Mouse (Mus musculus) left cerebral cortex, adult 8-10 months (tissue): ENCODE measurements at regions not wholly inside any gene's neighbourhood (a gene's known extent, or its start where the extent isn't known, plus 50 kb on each side); places are given as distances from the start of the nearest gene placed in this dataset.

ENCODE experiments used
- DNase-seq, 2 experiments: peaks; one replicate each; pipeline ENCODE4 v3.0.0; 2022; ENCODE audit warnings: low spot score in 2 of 2

DNA sequence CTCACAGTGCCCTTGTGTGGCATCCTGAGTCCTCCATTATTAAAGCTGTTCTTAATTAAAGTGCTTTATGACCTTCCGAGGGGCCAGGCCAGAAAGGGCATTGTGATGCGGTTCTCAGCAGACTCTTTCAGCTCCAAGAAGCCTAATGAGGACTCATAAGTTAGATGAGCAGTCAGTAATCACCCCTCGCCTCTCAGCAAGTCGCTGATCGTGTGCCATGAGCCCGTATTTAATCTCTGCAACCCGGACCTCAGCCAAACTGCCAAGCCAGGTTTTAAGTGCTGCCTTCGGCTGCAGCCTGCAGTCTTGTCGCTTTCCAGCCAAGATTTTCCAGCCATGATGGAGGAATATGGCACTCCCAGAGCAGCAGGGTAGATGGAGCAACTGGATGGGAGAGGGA, 56.1 kb upstream of the Rbfox1 start:
- no peak for DNase-seq

DNA sequence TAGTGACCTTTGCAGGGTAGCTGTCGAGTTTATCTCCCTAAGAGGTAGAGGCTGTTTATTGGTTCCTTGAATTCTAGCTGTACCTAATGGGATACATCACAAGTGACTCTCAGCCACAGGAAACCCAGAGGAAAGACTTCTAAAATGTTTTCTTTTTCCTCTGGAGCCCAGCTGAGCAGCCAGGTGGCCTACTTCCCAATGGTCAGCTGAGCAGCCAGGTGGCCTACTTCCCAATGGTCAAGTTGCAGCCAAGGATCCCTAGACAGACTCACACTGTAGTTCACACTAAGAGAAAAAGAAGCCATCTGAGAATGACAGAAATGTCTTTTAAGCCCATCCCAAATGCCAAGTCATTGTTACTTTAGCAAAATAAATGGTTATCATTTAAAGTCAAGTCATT, 61.8 kb upstream of the Rbfox1 start:
- DNase-seq, result no peak

DNA sequence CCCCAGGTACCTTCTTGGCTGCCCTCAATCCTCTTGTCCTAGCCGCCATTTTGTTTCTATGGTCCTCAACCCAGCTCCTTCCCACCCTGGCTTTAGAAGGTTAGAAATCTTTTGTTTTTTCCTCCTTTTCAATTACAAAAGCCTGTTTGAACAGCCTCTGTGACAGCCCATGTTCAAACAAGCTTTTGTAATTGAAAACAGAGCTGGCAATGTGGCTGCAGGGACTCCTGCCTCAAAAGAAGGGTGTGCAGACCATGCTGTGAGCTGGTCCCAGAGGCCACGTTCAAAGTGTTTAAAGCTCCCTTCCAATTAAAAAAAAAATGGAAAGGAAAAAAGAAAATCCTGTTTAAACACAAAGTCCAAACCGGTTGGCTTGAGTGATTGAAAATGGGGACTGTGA, 68.0 kb upstream of the Rbfox1 start:
- DNase-seq, result no peak

DNA sequence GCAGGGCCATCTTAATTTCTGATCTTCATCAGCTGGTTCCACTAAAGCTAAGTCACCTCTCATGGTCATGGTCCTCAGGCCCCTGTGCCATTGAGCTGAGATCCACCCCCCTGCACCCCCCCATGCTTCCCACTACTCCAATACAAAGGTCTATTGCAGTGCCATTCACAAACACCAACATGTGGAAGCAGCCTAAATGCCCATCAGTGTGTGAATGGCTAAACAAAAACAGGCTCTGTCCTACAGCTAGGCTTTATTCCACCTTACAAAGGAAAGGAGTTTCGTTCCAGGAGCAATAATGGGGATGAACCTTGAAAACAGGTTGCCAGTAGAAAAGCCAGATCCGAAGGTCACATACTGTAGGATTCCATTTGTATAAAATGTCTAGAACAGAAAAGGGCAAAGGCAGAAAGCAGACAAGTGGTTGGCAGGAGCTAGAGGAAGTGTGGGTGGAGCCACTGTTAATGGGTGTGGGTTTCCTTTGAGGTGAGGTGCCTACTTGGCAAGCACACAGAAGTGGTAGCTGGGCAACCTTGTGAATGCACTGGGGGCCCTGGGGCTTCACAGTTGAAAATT, 72.8 kb upstream of the Rbfox1 start:
- DNase-seq, result no peak

DNA sequence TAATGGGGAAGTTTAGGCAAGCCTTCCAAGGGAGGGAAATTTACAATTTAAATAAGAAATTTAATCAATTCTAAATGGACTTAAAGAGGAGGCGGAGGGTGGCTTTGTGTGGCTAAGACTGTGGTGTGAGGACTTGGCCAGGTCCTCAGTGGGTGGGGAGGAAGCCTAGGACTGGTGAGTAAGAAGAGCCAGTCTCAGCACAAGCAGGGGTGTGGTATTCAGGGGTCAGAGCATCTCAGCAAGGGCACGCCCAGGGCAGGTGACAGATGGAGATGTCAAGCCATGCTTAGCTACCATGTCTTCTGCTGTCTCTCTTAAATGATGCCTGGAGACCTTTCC, 73.5 kb upstream of the Rbfox1 start:
- no peak for DNase-seq

DNA sequence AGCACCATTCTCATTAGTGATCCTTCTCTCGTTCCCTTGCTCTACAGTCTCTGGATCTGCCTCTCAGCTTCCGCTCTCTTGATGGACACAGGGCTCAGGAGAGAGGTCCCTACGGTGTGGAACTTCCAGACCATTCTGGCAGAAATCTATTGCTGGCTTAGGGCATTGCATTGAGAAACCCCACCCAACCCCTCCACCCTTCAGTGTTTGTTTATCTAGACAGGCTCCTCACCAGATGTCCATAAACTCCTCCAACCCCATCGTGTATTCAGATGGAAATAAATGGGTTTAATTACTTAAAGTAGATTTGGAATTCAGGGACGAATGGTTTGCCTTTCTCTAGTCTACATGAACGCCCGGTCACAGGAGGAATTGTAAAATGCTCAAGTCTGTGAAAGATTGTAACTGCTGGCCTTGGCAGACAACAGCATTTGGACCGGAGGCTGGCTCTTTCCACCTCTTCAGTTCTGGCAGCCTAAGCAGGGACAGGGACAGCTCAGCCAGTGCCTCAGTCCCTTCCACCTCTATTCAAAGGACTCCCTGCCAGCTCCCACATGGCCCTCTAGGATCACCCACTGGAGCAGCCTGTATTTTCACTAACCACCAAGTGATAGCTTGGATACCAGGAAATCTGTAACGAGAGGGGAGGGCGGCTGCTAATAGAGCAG, 74.0 kb upstream of the Rbfox1 start:
- no peak for DNase-seq

DNA sequence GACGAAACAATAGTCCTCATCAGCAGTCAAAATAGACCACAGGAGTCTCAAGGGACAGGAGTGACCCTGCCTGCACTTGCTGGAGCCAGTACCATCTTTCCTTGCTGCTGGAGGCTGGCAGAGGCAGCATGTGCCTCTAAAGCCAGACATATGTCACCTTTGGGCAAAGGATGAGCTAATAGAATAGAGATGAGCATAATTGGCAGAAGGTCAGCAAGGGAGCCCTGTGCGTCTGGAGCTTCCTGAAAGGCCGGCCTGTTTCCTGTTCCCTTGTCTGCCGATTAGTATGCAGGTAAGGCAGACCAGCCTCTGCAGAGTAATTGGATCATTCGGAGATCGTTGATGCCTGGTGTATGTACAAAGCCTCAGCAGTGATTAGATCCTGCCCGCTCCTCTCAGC, 87.0 kb upstream of the Rbfox1 start:
- DNase-seq, result no peak

DNA sequence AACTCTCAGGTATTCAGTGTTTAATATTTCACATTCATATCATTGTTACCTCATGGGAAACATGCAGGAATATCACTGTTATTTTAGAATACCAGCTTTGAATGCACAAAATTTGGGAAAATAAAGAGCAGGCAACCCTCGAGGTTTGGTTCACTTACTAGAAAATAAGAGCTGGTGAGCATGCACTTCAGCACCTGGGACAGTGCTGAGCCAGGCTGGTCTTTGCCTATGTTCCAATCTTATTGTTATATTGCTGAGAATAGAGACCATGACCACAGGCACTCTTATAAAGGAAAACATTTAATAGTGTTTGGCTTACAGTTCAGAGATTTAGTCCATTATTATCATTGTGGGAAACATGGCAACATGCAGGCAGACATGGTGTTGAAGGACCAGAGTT, 92.9 kb upstream of the Rbfox1 start:
- no peak for DNase-seq

DNA sequence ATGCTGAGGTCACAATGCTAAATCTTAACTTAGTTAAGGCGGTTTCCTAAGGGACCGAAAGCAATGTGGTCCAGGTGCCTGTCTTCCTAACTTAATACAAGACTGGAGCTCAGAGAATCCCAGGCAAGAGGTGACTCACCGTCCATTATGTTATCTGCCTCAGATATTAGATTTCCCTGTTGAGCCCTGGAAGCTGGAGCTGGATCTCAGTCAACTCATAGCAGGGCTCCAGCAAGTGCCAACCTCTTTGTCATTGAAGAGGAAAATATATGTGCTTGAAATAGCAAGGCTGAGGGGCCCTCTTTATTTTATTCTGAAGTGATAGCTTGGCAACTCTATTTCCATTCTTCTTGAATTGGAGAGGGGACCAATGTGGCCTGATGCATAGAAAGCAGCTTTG, 95.0 kb upstream of the Rbfox1 start:
- no peak for DNase-seq

DNA sequence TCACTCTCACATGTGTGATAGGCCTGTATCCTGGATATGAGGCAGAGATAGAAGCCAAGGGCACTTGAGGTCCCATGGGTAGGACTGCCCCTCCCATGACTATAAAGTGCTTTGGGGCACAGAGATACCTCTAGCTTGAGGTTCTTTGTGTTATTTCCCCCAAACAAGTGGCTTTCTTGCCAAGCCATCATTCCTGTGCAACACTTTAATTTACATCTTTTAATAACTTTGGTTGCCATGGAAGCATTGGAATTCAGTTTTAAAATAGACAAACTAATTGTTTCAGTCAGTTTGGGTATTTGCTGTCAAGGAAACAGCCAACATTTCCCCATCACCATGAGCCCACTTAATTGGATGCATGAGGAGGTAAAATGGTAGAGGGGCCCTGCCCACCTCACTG, 97.9 kb upstream of the Rbfox1 start:
- DNase-seq, result no peak

DNA sequence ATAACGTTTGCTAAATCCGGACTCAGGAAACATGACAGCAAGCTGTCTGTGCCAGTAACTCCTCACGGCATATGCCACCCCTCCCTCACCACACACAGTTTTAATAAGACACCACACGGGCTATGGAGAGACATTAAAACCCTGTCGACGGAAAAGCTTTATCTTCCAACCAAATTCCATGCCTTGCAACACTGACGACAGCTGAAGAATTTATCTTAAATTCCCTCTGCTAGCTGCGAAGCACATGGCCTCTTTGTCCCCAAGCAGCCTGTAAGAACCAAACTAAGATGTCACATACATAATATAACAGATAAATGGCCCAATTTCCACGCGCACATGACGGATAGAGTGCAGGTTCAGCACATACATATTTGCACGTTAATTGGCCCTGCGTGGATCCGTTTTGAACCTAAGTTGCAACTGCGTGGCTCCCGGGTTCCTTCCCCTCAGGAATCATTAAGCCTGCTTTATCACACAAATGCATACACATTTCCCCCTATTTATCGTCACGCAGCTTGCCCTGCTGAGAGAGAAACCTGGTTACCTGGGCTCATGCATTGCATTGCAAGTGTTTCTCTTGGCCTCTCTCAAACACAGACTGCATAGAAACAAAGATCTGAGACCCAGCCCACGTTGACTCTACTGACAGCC, 118.3 kb upstream of the Rbfox1 start:
- peak in 1 of 2 experiments; percentile 21 for DNase-seq

DNA sequence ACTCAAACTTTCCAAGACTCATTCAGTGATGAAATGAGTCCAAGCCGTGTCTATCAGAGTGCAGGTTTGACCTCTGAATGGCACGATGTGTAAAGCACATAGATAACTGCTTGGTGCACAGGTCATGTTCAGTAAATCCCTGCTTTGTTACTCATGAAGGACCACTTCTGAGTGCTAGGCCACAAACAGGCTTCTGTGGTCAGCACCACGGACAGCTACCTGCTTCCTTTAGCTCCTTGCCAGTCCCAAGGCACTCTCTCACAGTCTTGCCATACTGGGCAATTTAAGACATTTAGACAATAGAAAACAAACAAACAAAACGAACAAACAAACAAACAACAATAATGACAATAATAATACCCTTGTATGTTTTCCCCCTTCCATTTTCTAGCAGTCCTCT, 120.0 kb upstream of the Rbfox1 start:
- no peak for DNase-seq

DNA sequence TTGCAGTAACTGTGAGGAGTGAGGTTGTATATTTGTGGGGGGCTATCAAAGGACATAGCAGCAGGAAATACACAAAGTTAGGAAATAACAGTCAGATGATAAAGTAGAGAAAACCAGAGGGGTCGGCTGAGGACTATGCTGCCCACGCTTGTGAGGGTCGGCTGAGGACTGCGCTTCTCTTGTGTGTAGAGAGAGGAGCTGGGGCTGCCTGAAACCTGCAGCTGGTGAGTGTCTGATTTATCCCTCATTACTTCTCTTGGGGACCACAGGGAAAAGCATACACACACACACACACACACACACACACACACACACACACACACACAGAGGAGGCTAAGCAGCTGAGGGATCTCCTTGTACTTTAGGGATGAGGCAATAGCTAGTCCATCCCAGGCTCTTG, 124.3 kb upstream of the Rbfox1 start:
- no peak for DNase-seq

DNA sequence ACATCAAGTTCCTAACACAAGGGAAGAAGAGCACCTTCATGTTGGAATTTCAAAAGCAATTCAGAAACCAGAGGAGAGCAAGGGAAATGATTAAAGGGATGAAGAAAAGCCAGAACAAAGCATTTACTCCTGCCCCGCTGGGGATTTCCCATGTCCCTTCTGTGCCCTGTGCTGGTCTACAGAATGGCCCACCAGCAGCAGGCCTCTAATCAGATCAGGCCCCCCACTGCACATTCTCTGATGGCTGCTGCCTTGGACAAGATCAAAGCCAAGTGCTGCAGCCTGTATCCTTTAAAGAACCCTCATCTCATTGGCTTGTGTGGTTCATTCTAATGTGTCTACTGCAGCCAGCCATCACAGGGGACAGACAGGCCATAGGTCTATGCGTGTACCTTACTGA, 126.1 kb upstream of the Rbfox1 start:
- DNase-seq, result no peak

DNA sequence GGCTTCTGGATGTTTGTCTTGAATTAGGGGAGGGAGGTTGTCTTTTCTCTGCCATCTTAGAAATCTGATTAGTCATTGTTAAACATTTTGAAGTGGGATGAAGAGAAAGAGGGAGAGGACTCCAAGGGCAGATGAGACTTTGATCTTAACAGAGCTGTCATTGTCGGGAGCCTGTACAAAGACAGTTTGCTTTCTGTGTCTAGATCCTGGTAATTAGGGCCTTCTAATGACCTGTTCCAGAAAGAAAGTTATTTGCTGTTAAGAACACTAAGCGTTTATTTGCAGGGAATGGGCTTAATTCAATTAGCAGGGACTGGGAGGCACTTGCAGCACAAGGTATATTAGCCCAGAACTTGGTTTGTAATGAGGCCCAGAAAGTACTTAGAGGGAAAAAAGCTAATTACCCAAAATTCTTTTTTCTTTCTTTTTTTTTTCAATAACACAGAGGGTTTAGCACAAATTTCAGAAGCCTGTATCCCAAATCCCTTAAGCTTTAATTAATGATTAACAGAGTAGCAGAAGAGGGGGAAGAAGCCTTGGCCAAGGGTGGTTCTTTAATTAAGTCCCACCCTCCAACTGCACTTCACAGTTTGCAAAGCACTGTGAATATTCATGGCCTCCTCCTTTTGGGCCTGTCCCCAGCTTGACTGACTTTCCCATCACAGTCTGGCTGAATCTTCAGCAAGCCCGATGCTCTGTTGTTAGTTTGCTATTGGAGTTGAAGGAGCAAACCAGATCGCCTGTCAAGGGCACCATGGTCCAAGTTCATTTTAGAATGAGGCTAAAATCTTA, 142.2 kb upstream of the Rbfox1 start:
- no peak for DNase-seq

DNA sequence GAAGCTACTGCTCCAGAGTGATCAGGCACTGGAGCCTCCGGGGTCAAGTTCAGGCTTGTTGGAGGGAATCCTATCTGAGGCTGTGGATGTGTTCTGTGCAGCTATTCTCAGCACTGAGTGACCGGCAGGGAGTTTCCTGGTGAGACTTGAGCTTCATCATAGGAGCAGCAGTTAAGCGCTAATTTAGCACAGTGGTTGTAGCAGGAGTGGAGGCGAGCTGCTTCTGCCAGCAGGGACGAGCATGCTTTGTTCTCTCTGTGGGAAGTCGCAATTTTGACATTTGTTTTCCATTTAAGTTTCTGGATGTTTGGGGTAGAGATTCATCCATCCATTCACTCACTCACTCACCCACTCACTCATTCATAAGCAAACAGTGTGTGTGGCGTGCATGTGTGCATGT, 144.4 kb upstream of the Rbfox1 start:
- DNase-seq, result no peak

DNA sequence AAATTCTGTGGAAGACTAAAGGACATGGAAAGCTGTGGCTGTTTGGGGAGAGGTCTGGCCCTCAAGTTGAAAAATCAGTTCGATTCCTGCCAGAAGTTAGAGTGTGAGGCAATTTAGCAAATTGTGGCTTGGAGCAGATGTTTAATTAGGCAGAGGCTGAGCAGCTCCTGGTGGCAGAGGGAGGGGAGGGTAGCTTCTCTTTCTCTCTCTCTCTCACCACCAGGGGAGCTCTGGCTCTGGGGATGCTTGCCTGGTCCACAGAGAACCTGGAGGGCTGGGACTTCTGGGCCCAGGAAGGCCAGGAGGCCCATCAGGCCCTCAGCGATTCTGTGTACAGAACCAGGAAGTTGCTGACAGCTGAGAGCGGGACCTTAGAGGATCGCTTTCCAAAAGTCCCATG, 151.5 kb upstream of the Rbfox1 start:
- DNase-seq, result no peak

DNA sequence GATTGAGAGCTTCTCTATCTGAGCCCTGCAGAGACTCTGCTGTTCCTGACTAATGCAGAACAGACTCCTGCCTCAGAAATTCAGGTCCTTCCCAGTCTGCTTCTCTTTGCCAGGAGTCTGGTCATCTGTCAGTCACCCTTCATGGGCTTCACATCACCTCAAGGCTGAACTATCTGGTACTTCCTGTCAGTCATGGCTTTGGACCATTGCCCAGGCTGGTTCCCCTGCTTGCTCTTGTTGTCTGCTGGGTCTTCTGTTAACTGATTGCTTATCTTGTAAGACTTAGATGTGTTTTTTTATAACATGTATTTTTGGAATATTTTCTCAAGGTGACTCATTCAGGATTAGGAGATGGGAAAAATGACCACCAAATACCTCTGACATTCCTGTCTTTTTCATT, 162.6 kb upstream of the Rbfox1 start:
- no peak for DNase-seq

DNA sequence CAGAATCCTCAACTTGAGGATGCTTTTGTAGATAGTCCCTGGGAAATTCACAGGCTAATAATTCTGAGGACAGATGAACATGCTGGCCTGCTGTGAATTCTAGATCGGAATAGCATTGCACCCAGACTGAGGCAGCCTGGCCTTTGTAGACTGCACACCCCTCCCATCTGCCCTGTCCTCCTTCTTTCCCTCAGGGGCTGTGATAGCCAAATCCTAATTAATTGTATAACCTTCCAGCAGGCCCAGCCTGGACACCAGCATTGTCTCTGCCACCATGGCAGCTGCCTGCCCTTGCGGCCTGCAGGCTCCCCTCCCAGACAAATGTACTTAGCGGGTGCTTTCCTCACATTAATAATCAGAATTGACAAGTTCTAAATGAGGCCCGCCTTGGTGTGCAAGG, 171.7 kb upstream of the Rbfox1 start:
- DNase-seq, result no peak

DNA sequence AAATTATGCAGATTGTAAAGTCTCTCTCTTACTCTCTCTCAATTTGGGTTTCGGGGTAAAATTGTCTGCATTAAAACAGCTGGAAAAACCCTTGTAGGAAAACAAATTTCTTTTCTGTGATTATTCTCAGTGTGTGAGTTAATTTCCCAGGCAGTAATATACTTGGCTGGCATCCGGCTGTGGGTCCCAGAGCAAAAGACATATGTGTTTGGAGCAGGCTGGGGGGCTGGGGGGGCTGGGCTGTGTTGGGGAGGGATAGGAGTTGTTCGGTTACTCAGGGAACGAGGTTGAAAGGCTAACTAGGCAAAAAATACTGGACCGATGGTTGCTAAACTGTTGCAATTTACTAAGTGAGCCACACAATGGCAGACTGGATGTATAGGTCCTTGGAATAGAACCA, 175.3 kb upstream of the Rbfox1 start:
- no peak for DNase-seq

DNA sequence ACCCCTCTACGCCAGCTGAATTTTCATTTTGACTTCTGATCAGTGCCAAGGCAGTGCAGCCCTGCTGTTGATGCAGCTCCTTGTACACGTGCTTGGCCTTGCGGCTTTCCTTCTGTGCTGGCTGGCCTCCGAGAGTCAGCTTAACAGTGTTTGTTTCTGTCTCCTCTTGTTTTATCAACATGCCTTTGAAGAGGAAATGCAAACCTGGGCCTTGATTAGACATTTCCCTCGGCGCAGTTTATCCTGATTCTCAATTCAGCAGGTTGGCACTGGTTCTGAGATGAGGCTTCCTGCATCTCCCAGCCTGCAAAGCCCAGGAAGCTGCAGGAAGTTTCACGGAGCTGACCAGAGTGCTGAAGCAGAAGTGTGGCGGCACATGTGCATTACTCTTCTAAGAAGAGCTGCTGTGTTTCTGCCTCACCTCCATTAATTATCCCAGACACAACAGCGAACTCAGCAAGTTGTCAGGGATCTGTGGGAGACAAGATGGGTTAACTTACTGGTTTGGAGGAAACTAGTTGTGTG, 184.4 kb upstream of the Rbfox1 start:
- DNase-seq, result no peak

DNA sequence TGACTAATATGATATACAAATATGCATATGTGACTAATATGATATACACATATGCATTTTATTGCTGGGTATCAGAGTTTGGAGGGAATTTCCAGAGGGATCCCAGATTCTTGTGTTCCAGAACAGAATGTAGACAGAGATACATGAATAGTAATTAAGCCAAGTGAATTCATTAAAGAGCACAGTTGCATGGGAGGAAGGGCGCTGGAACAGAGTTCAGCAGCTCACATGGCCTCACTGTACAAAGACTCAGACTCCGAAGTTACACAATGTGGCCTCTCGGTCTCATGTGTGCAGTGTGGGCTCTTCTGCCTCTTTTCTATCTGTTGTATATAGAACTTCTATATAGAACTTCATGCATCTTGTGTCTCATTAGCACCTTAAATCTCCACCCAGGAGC, 196.8 kb upstream of the Rbfox1 start:
- no peak for DNase-seq
